Mouse (Mus musculus) bone marrow macrophage, adult 2 months (primary cell): ENCODE data around the gene Mfsd1.

ENCODE experiments used
- CTCF ChIP-seq: IDR thresholded peaks from 2 replicates; pipeline ENCODE4 v1.5.1; 2012; ENCODE audit warnings: low read depth, mild to moderate bottlenecking, low read length, moderate library complexity
- POLR2A ChIP-seq: IDR thresholded peaks from 2 replicates; pipeline ENCODE4 v1.6.1; 2012; ENCODE audit warnings: mild to moderate bottlenecking, low read depth, low read length, borderline replicate concordance

- no peak for TF ChIP-seq CTCF
- TF ChIP-seq POLR2A: no peak
These were observed 17.7 kb upstream of the Mfsd1 start for GRCm38 (mm10) chr3:67564731-67565357.
